Mouse (Mus musculus) embryonic fibroblast, embryonic 13.5 days (primary cell): ENCODE measurements around the gene Cpvl. TPM values are rescaled to one million over a fixed set of nuclear protein-coding genes. Genes with fewer than 3 reads are reported as not detected.

ENCODE experiments used
- H3K27ac ChIP-seq: 2 replicates; pipeline ENCODE4 v1.5.1; 2012; ENCODE audit warnings: low read length, control low read depth, inconsistent platforms; ENCODE audit not compliant: insufficient read depth
- H3K4me1 ChIP-seq: 2 replicates; pipeline ENCODE4 v1.6.1; 2011; ENCODE audit warnings: low read length; ENCODE audit not compliant: control insufficient read depth, insufficient read depth
- H3K4me3 ChIP-seq: 2 replicates; pipeline ENCODE4 v1.5.1; 2011; ENCODE audit warnings: mild to moderate bottlenecking, control low read depth, low read length; ENCODE audit not compliant: insufficient read depth
- CTCF ChIP-seq: IDR thresholded peaks from 2 replicates; pipeline ENCODE4 v1.5.1; 2011; ENCODE audit warnings: mild to moderate bottlenecking, control low read depth, low read length, moderate library complexity, borderline replicate concordance; ENCODE audit not compliant: insufficient read depth
- POLR2A ChIP-seq: IDR thresholded peaks from 2 replicates; pipeline ENCODE4 v1.6.1; 2011; ENCODE audit warnings: low read depth, mild to moderate bottlenecking, control low read depth, low read length, moderate library complexity
- polyA plus RNA-seq: library from polyadenylated mRNA; stranded (reverse); fragments of >200 nt; gene quantifications from 2 replicates; pipeline ENCODE4 v1.2.4, GENCODE M21; 2011; ENCODE audit warnings: low read depth; ENCODE audit not compliant: missing spikeins, insufficient read length

Cpvl gene
- polyA plus RNA-seq, 1 experiment: not detected

DNA sequence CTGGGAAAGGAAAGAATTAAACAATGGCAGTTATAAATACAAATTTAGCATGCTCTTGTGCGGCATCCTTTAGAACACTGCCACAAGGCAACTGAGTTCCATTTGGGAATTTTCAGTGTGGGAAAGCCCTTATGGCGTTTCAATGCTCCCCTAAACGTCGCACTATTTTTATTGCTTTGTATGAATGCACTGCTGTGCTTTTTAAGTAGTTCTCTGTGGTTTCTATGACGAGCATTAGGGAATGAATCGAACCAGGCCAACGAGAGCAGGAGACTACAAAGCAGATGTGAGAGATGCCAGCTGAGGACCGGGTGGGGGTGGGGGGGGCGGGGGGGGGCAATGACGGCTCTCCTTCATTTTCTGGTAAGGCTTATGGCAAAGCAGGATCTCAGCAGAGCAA is 96.8 kb downstream of the Cpvl start:
- no peak overlapping the region for H3K27ac ChIP-seq
- TF ChIP-seq CTCF (no peak), POLR2A (no peak)
- H3K4me1 ChIP-seq: no peaks in the 10 kb centered on the region
- H3K4me3 ChIP-seq: no peak overlapping the region

DNA sequence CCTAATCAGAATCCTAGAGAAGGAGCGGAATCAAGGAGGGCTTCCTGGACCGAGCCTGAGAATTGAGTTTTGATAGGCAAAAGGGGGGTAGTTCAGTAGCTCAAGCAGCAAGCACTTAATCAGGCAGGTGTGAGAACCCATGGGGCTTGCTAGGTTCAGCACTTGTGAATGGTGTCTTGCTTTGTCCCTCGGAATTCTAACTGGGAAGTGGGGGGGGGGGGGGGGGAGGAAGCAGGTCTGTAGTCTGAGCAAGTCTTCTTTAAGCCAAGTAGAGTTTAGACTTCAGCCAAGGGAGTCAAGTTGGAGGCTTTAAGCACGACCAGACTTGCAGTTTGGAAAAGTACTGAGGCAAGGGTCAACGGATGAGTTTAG is 97.2 kb downstream of the Cpvl start:
- H3K27ac ChIP-seq: no peak overlapping the region
- TF ChIP-seq CTCF (no peak), POLR2A (no peak)
- H3K4me1 ChIP-seq: no peaks in the 10 kb centered on the region
- no peak overlapping the region for H3K4me3 ChIP-seq

DNA sequence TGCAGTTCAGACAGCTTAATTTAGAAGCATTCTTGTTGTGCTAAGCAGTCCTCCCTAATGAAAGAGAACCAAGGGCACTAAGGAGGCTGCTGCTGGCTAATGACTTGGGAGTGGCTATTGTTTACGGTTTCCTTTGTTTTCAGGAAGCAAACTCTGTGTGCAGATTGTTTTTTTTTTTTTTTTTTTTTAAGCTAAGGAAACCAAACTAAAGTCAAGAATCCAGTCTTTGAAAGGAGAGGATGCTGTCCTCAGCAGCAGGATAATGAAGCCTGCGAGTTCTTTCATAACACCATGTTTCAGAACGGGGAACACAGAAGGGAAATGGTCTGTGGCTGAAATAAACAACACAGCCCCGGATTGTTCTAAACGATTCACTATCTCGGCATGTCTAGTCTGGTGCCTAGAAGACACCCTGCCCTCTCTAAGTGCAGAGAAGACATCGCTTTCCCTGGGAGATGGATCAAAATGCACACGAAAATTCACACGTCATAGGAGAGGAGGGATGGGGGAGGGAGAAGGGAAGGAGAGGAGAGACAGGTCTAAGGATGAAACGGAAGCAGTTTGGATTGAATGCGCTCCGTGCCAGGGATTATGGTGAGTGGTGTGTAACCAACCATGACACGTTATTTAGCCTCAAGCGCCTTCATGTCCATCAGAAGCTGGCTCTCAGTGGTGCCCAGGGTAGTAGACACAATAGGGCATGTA is 97.8 kb downstream of the Cpvl start:
- H3K27ac ChIP-seq: no peak overlapping the region
- no peaks in the 10 kb centered on the region for H3K4me1 ChIP-seq
- H3K4me3 ChIP-seq: no peak overlapping the region
- TF ChIP-seq POLR2A: no peak
- TF ChIP-seq CTCF: no peak

DNA sequence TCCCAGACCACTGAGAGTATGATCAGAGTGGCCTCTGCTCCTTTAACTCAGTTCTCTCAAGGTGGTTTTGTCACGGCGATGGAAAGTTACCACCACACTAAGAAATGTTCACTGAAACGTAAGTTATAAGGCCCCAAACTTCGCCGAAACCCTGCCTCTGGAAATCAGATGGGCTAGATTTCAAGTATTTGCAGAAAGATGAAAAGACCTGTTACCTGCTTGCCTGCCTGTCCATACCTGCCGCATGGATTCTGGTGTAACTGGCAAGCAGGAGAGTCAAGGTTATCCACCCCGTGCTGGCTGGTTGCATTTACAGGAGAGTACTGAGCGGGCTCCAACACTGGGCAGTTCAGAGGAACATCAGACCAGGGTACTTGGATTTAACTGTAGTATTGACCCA is 98.9 kb downstream of the Cpvl start:
- no peak overlapping the region for H3K27ac ChIP-seq

DNA sequence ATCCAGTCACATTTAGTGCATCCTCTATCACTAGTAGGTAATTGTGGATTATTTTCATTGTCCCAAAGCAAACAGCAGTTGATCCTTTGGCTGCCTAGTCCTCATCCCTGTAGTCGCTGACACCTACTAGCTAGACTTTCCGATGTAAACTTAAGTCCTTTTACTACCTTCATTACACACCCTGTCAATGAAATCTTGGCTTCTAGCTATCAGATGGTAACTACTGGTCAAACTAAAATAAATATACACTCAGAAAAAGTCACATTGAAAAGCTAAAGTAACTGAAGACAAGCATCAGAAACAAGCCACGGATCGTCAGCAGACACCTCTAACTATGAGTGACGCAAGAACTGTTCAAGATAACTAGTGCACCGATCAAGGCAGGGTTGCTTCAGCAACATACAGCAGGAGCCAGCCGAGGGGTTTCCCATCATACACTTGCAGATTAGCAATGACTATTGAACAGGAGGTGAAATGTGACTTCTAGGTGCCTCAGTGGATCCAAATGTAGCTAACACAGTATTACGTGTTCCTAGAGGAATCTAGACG is 103.5 kb downstream of the Cpvl start:
- no peaks in the 10 kb centered on the region for H3K4me1 ChIP-seq
- no peak overlapping the region for H3K4me3 ChIP-seq
- TF ChIP-seq POLR2A (no peak), CTCF (no peak)
- no peak overlapping the region for H3K27ac ChIP-seq

More for the DNA sequence above, 98.9 kb downstream of the Cpvl start:
- no peak for TF ChIP-seq CTCF
- no peak for TF ChIP-seq POLR2A
- Histone ChIP-seq H3K4me1 (no peaks in the 10 kb centered on the region), H3K4me3 (no peak overlapping the region)

DNA sequence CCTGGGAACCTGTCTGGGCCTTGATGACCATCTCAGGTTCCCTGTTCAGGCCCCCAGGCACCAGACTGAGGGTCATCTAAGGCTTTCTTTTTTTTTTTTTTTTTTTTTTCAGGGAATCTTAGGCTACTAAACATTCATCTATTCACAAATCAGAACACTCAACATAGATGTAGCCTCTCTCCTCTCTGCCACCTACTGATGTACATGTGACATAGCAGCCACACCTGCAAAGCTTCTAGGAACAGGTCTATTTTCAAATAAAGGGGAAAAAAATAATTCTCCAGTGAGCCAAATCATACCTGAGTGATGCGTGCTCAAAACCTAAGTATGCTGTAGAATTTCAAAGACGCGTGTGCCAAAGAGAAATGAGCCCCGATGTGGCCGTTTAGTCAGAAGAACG is 106.6 kb downstream of the Cpvl start:
- Histone ChIP-seq H3K4me3 (no peak overlapping the region), H3K27ac (no peak overlapping the region), H3K4me1 (no peaks in the 10 kb centered on the region)
- TF ChIP-seq POLR2A: no peak
- no peak for TF ChIP-seq CTCF

DNA sequence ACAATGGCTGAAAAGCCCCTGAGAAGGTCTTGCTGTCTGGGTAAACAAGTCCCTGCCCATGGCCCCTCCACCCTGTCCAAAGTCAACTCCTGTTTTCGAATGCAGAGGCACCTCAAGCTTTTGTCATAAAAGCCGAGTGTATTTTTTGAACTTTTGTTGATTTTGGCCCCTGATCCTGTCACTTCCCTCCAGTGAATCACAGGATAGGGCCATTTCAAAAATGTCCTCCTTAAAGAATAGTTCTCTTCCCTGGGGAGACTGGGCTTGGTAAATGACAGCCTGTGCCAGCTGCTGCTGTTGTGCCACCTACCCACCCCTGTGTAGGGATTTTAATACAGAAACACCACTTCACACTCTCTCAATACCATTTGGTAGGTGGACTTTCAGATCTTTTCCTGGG is 115.5 kb downstream of the Cpvl start:
- no peak for TF ChIP-seq POLR2A
- no peak for TF ChIP-seq CTCF
- H3K4me1 ChIP-seq: no peaks in the 10 kb centered on the region
- no peak overlapping the region for H3K27ac ChIP-seq
- no peak overlapping the region for H3K4me3 ChIP-seq

DNA sequence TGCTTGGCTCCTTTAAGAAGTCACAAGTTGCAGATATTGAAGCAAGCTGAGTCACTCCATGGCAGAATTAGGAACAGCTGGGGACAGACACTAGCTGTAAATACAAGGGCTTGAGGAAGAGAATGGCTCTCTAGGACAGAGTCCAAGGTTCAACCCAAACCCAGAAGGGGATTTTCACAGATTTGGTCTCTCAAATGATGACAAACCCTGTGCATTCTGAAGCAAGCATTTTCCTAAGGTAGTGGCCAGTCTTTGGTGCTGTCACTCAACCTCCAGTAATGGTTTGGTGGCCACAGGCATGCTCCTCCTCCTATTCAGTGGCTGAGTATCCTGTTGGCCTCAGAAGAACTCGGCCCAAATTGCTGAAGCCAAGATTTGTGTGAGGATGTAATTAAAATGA is 119.4 kb downstream of the Cpvl start:
- Histone ChIP-seq H3K4me1 (no peaks in the 10 kb centered on the region), H3K4me3 (no peak overlapping the region), H3K27ac (no peak overlapping the region)
- TF ChIP-seq POLR2A: no peak
- no peak for TF ChIP-seq CTCF

DNA sequence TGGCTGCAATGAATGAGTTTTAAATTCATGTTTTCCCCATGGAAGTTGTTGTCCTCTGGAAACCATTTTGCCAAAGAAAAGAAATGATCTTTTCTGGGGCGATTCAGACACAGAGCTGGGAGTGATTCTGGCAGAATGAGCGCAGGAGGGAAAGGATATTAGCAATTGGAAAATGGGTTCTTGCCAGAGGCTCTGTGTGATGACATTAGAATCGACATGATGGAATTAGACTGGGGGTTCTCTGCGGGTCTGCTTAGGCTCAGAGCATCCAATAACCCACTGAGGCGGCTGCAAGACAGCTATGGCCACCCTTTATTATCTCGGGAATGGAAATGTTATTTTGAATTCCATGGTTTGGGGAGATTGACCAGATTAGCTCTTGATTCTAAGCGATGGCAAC is 120.6 kb downstream of the Cpvl start:
- Histone ChIP-seq H3K4me1 (no peaks in the 10 kb centered on the region), H3K27ac (no peak overlapping the region), H3K4me3 (no peak overlapping the region)
- TF ChIP-seq POLR2A (no peak), CTCF (no peak)

DNA sequence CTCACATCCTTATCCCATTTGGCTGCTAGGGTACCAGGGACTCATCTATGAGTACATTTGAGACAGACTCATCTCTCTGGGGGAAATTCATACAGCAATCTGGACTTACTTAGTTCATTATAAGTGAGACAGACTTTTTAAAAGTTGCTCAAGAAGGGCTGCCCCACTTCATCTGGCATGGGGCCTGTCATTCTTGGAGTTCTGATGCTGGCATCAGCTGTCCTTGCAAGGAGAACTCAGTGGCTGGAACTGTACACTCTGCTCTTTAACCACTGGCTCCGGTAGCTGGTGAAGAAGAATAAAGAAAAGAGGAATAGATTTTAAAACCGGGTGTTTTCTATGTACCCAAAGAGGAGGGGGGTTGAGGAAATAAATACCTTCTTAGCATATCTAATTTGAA is 121.7 kb downstream of the Cpvl start:
- Histone ChIP-seq H3K4me1 (no peaks in the 10 kb centered on the region), H3K4me3 (no peak overlapping the region), H3K27ac (no peak overlapping the region)
- no peak for TF ChIP-seq POLR2A
- TF ChIP-seq CTCF: no peak
